Mouse (Mus musculus) thymus, postnatal 36 days (tissue): Measurements from ENCODE around the gene Ppp1r12b.
A peak's percentile ranks its signal among the peaks of the same experiment; 100 is the strongest.

Experiments
- DNase-seq, 2 experiments: peaks; one replicate each; pipeline ENCODE4 v3.0.0; 2022; ENCODE audit warnings: mixed read lengths in 2 of 2

The Ppp1r12b gene

DNA sequence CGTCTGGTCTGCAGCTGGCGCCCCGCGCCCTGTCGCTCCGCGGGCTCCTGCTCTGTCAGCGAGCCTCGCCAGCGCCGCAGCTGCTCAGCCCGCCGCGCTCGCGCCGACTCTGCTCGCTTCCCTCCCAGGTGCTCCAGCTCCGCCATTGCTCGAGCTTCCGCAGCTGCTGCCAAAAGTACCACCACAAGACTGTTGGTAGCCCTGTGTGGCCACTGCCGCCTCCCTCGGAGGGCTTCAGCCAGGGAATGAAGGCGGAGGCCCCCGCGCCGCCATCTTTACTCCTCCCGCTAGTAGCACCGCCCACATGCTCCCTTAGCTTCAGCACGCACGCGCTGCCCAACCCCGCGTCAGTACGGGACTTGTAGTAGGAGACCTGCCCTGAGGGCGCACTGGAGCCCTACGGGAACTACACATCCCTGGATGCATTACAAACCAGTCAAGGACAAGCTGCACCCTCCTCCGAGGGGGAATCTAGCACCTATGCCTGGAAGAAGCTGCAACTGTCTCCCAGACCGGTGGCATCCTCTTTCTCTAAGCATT is at the start of gene Ppp1r12b:
TSS of gene Ppp1r12b (minus strand) at position 306 of the 540 bp plus-strand sequence.
- peak; percentile 90 to 93 for DNase-seq

DNA sequence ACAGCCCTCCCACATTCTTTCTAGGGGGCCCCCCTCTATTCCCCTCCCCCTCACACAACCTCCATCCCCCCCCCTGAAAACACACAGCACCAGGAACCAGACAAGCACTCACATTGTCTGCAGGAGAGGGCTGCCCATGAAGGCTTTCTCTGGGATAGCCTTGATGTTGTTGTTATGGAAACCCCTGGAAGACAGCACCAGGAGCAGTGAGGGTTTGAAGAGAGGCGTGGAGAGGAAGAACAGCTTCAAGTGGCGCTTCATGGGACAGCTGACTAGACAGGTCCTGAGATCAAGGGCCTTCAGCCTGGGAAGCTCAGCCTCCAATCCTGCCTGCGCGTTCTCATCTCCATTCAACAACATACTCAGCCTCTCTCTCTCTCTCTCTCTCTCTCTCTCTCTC is 47.6 kb upstream of the Ppp1r12b start:
- DNase-seq: no peak

DNA sequence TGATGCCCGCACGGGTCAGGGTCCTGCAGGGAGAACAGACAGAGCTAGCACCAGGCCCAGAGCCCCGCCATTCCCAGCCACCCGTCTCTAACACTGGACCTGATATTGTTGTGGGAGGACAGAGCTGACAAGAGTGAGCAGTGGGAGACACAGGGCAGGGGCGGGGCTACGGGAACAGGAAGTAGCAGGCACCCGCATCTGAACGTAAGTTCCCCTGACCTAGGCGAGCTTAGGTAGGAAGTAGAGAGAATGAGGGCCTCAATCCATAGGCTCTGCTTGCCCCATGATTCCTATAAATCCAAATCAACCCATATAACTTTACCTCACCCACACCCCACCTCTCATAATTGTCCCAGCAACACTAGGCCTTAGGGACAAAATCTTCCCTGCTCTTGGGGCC is 44.8 kb upstream of the Ppp1r12b start:
- DNase-seq: peak; percentile 18 to 30

DNA sequence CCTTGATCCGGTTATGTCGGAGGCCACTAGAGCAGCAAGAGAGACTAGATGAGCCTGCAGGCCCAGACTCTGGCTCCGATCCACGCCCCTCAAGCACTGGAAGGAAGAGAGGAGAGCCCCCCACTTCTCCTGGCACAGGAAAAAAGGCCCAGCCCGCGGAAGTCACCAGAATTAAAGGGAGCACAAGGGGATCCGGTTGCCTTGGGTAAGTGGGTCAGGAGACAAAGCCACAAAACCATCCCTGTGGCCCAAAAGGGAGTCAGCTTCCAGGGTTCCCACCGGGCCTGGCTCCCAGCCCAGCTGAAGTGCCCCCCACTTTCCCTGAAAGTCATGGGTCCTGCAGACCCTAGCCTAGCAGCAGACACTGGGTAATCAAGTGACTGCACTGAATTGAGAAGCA is 42.5 kb upstream of the Ppp1r12b start:
- DNase-seq: no peak

DNA sequence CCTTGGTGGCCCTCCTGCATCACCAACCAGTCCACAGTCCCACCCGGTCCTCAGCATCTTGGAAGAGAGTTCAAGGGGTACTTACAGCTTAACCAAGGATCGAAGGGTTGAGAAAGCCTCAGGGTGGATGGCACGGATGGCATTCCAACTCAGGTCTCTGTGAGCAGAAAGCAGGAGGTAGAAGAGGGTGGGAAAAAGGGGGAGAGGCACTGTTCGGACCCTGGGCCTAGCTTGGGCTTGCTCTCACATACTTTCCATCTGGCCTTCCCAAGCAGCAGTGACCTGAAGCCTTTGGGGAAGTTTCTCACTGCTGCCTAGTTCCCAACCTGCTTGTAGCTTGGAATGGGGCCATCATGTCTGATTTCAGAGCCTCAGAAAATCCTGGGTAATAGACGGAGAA is 41.8 kb upstream of the Ppp1r12b start:
- DNase-seq: no peak

DNA sequence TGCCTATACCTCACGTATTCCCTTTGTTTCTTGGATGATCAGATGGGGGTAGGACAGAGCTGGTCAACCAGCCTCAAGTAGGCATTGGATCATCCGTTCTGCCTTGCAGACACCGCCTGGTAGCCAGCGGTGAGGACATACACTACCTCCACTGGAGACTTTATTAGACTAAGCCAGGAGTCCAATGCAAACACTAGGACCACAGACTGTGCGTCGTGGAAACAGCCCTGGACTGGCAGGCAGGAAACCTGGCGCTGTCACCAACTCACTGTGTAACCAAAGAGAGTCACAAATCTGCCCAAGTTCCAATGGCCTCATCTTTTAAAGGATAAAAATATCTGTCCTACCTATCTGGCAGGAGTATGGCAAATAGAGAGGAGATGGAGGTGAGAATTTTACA is 40.7 kb upstream of the Ppp1r12b start:
- no peak for DNase-seq

DNA sequence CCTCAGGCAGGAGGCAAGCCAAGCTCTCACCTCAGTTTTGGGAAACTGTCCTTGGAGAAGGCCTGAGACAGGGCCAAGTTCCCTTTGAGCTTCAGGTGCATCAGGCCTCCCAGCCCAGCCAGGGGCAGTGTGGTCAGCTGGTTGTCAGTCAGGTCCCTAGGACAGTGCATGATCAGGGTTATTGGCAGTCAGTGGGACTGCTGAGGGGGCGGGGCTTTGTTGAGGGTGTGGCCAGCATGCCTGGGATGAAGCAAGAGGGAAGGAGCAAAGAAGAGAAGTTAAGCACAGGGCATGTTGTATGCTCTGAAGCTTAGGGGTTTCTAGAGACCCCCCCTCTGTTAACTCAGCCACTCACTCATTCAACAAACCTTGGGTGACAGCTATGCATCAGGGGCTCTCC is 40.2 kb upstream of the Ppp1r12b start:
- DNase-seq: no peak

DNA sequence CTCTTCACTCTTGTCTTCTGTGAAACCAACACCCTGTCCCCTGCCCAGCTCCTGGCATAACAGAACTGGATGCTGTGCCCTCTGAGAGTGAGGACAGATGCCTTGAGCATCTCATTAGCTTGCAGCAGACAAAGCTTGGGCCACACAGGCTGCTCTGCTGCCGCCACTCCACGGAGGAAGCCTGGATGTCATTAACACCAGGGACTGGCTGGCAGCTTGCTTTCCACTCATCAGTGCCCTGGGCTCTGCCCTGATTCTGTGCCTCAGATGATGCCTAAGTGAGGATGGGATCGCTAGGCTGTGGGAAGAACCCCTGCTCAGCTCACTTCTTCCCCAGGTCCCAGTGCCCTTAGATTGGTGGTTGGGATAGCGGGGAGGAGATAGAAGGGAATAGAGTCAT is 39.7 kb upstream of the Ppp1r12b start:
- DNase-seq: no peak

DNA sequence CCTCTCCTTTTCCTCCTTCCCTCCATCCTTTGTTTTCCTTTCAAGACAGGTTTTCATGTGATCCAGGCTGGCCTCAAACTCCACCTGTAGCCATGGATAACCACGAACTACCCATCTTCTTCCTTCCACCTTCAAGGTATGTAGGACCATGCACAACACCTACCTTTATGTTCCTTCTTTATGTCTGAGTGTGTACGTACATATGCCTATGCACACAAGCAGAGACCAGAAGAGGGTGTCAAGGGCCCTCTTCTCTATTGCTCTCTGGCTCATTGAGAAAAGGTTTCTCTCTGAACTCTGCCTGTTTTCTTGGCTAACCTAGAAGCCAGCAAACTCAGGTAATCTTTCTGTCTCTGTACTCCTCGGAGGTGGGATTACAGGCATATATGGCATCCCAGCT is 39.0 kb upstream of the Ppp1r12b start:
- no peak for DNase-seq

DNA sequence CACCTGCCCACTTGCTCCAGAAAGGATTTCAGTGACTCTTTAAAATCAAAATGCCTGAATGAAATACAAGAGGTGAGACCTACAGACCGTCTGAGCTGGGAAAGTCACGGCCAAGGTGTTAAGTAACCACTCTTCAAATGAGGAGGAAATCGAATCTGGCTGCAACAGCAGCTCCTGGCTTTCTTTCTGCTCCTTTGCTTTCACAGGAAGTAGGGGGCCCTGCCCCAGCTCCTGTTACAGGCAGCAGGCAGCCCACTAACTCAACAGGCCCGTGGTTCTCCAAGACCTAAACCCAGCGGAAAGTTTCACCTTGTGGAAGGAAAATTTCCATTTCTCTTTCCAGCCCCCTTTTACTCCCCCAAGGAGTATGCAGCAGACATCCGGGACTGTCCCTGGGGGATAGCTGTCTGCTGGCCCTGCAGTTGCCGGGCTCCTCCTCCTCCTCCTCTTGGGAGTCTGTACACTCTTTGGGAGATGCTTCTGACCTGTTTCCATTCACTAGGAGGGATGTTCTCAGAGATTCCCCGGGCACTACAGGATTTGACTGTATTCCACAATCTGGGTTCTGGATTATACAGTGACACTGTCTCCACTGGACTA is 36.4 kb upstream of the Ppp1r12b start:
- DNase-seq: no peak

DNA sequence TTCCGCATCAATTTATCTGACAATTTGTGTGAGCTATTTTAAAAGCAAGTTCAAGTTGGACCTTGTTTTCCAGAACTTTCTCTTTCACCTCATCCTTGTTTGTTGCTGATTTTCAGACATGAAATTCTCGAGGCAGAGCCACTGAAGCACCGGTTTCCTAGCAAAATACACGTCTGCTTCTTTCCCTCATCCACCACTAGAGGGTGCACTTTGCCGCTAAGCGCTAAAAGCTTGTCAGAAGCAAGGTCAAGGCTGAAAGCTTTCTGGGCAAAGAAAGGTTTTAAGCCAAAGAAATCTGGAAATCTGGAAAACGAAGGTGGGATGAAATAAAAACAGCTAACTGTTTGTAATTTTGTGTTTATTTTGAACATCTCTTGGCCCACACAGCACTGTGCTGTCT is 33.6 kb upstream of the Ppp1r12b start:
- peak; percentile 63 to 65 for DNase-seq

DNA sequence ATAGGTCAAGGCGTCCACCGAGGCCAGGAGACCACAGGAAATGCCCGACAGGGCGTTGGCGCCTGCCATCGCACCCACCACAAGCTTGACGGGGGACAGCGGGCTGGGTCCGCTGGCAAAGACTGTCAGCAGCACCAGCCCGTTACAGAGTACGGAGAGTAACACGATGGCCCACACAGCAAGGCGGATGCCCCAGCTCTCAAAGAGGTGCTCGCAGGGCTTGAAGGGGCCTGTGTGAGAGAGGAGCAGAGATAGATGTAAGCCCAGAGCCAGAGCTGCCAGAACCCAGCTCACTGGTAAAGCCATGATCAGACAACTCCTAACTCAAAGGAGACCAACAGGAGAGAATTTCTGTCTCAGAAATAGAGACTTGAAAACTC is 32.2 kb upstream of the Ppp1r12b start:
- DNase-seq: no peak

DNA sequence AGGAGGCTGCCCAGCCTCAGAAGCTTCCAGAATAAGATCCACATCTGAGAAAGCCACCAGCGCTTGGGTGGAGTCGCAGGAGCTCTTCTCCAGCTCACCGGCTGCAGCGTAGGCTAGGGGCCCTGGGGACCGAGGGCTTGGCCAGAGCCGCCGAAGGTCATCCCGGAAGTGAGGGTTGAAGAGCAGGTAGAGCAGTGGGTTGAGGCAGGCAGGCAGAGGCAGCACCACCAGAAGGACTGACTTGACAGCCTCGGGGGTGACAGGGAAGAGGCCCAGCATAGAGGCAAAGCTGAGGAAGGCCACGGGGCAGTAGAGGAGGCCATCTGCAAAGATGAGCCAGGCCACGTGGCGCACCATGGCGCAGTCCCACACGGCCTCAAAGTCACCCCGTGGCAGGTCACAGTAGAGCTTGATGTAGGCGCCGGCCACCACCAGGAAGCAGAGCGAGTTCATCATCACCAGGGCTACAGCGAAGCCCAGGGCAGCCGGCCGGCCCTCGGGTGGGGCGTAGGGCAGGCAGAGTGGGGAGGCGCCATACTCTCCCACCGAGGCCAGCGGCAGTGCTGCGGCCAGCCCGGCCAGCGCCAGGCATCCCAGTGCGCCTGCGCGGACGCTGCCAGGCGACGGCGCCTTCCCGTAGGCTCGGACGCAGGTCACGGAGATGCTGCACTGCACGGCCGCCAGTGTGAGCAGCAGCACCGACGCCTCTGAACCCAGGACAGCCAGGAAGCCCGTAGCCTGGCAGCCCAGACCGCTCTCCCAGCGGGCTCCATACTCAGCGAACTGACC is 31.6 kb upstream of the Ppp1r12b start:
- DNase-seq: peak in 1 of 2 experiments; percentile 21

DNA sequence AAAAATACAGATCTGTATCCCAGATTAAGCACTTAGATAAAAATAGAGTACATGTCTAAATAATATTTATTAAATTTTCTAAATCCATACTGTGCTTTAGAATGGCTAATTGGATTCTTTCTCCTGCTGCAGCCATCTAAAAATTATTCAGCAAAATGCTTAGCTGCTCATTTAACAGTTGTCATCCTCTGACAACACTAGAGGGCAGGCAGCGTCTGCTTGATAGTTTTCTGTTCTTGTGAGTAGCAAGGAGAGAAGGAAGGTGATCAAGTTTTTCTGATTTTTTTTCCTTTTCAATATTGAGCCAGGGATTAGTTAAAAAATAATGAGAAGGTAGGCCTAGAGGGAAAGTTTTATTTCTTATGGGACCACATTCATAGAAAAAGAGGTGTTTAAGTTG is 17.2 kb upstream of the Ppp1r12b start:
- DNase-seq: no peak

DNA sequence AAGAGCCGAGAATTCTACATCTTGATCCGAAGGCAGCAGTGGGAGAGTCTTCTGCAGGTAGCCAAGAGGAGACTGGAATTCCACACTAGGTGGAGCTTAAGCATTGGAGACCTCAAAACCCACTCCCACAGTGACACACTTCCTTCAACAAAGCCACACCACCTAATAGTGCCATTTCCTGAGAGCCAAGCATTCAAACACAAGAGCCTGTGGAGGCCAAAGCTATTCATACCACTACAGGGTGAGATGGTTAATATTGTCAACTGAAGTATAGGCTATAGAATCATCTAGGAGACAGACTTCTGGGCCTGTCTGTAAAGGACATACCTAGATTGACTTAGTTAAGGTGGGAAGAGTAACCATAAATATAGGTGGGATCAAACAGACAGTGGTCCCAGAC is 9.7 kb upstream of the Ppp1r12b start:
- no peak for DNase-seq

DNA sequence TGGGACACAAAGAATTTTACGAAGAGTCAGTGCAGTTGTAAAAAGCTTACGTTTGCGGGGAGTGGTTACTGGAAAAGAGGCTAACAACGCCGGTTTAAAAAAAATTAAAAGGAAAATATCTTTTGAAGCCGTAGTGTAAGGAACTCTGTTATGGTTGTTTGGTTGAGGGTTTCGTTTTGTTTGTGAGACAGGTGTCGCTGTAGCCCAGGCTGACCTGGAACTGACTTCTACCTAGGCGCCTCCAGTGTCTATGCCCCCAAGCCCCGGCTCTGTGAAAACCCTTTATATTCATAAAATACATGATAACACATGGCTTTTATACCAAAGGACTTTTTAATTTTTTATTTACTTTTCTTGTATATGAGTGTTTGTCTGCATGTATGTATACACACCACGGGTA is 7.1 kb upstream of the Ppp1r12b start:
- DNase-seq: peak; percentile 43 to 44

DNA sequence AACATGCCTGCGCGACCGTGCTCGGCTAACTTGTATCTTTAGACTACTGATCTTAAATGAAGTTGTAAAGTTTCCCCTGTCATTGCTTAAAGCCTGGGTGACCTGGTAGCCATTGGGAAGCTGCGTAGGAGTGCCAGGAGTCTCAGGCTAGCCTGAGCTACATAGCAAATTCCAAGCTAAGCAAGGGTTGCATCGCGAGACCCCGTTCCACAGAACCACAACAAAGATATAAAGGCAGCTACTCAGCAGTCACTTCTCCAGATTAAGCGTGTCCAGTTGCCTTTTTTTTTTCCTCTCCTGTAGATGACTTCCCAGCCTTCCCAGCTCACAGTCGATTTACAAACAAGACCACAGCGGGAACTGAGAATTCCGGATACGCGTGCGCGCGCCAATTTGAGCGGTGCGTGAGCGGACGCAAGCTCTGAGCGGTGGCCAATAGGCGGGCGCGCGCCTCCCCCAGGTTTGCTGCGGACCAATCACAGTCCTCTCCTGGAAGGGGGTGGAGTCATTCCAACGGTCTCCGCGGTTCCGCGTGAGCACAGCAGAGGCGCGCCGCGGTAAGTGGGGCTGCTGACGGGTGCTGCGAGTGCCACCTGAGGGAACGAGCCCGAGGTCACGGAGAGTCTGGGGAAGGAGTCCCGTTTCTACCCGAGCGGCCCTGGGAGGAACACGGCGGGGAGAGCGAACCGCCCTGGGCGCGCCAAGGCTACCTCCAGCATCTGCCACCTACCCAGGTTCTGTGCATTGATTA is 6.5 kb upstream of the Ppp1r12b start, which contains the start of gene Ube2t:
TSS of gene Ube2t (plus strand) at position 513 of the 751 bp plus-strand sequence.
- DNase-seq: peak; percentile 97

DNA sequence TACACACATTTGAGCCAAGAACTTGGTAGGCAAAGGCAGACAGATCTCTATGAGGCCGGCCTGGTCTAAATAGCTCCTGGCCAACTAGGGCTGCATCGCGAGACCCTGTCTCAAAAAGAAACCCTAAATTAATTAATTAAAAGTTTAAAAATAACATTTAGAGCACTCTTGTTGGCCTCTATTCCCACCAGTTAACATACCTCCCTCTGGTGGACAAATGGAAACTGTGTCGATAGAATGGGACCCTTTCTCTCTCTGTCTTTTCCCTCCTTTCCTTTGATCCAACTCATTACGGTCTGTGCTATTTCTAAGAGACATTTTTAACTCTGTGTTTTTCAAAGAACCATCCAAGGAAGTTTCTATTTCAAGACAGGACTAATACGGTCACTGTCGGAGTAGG is 4.9 kb upstream of the Ppp1r12b start:
- no peak for DNase-seq

DNA sequence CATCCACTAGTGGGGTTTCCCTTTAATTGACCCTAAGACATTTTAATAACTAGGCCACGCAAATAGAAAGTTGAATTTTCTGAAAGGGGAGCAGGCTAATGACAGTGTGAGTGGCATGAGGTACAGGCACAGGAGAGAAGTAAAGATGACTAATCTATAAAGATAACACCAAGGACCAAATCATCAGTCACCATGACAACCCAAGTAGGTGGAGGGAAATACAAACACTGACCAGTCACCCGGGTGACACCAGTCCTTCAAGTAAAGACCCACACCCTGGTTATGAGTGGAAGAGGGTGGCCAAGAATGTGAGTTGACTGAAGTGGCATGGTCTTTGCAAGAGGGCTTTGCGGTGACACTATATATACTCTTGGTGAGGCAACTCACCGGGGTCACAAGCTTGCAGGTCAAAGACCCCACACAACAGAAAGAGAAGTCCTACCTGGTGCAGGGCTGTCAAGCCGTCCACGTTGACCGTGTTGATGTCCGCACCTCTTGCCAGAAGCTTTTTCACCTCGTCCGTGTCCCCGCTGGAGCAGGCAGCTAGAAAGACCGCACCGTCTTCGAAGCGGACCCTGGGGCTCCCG is 599 bp downstream of the Ppp1r12b start:
- DNase-seq: no peak

DNA sequence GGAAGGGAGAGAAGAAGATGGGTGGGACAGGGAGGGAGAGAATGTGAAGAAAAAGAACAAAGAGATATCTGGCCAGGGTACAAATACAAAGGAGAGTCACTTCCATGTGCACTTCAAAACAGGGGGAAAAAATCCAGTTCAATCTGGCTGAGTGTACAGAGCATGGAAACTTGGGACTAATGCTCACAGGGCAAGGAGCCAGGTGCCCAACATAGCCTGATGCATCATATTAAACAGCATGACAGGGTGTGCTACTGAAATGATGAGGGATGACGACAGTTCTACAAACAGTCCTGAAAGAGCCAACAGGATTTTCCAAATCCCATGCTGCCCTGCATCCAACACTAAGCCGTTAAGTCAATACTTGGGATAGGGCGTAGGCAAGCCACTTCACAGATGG is 5.8 kb downstream of the Ppp1r12b start:
- DNase-seq: no peak

DNA sequence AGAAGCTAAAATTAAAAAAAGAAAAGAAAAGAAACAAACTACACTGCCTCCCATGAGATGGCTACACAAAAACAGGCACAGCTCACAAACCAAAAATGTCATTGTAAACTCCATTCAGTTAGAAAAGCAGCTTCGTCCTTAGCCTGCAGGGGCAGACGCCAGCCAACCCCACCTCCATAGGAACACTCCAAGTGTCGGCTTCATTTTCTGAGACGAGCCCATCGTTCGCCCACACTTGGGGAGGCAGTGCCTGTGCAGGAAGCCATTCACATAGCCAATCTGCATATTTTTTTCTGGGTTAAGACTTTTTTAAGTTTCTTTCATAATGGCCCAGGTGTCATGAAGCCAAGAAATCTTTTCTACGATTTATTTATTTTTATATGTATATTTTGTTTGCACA is 8.2 kb downstream of the Ppp1r12b start:
- no peak for DNase-seq

DNA sequence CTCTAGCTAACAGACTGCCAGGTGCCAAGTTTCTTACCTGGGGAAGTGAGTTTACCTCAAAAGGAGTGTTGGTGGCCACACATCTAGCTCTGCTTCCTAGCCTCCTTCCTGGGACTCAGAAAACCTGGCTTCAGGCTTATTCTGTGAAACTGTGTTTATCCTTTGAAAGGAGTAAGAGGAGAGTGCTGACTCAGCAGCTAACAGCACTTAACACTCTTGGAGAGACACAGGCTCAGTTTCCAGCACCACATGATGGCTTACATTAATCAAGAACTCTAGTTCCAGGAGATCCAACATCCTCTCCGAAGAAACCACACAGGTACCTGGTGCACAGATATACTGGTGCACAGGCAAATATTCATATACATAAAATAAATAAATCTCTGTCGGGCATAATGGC is 12.8 kb downstream of the Ppp1r12b start:
- no peak for DNase-seq

DNA sequence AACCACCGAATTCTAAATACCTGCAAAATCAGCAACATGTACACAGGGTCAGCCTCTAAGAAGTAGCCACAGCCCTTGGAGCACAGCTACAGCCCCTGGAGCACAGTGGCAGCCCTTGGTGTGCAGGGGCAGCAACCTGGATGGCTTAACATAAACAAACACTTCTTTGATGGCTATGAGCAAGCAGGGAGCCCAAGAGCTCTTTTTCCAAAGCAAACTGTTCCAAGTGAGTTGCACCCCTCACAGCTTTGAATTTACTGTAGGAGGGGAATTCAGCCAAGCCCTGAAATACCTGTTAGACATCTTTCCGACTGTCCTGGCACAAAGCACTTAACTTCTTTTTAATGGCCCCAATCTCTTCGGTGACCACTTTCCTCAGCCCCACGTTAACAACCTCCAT is 14.9 kb downstream of the Ppp1r12b start:
- no peak for DNase-seq
